Comparison of ENCODE assay signal across 9 mouse cellular contexts in the genomic region with DNA sequence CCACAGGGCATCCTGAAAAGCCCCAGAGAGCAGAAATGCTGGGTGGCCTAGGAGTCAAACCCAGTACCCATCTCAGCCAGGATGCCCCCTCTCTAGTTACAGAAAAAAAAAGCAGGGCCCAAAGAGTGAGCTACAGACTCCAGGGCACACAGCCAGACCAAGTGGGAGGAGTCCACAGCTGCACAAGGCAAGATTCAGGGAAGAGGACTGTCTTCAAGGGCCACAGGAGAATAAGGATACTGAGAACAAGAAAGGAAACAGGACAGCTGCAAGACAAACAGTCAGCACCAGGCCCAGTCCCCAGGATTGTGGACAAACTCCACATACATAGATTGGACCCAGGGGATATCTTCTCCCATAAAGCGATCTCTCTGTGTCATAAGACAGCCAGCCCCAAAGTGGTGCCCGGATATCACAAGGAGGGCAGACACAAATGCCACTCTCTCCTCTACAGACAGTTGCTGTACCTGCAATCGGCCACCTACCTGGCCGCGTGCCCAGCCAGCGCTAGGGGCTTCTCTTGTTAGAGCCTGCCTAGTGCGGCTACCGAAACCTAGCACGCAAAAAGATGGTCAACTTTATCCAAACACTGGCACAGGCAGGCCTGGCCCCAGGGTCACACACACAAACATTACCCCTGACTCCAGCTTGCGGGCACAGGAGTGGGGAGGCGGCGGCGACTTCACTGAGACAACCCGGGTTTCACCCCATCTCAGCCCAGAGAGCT. TPM values are rescaled to one million over a fixed set of nuclear protein-coding genes. Genes with fewer than 3 reads are reported as not detected.
DNase-seq lines count a peak whose midpoint lies in the region; ATAC-seq lines count a peak whose summit lies in the region.
"Had no signal": no experiment of that assay in that cellular context is flagged by ENCODE, and none has a peak within 500 bp of the region (broad histone marks: within the 10 kb centered on the region; RNA-seq: fewer than 3 reads in every experiment).

No protein-coding gene starts in this region.

- peaks cover 4% of the 10 kb centered on the region; the same call in 1 of the 2 replicates for H3K36me3 ChIP-seq in liver, embryonic 11.5 days (ENCODE audit: control insufficient read depth, insufficient read depth, low read length)
- peaks cover 15% of the 10 kb centered on the region; the same call in 1 of the 2 replicates for H3K36me3 ChIP-seq in embryonic facial prominence, embryonic 15.5 days
- H3K36me3 ChIP-seq in hindbrain, embryonic 16.5 days (ENCODE audit: control insufficient read depth, insufficient read depth, low read length) = no peaks in the 10 kb centered on the region; the same call in 1 of the 2 replicates
- H3K36me3 ChIP-seq in neural tube, embryonic 12.5 days = peaks cover 7% of the 10 kb centered on the region

- H3K4me1 ChIP-seq in liver, embryonic 11.5 days (replicated peaks; ENCODE audit: control insufficient read depth, insufficient read depth, low read length) = peaks cover 4% of the 10 kb centered on the region; the same call in 1 of the 2 replicates
- peaks cover 39% of the 10 kb centered on the region for H3K4me1 ChIP-seq in embryonic facial prominence, embryonic 15.5 days
- peaks cover 18% of the 10 kb centered on the region for H3K4me1 ChIP-seq in hindbrain, embryonic 16.5 days (ENCODE audit: control insufficient read depth, insufficient read depth, low read depth, low read length)
- peaks cover 16% of the 10 kb centered on the region for H3K4me1 ChIP-seq in neural tube, embryonic 12.5 days

- intact Hi-C loops in left cerebral cortex, postnatal 25 days (cut with DNase I) = loop anchor here (2.0 kb wide), 1 partner anchor 86 kb away; no protein-coding TSS in a partner anchor

- H3K4me3 ChIP-seq in liver, embryonic 11.5 days (ENCODE audit: low read depth, low read length) = peak overlapping the region; percentile 50
- H3K4me3 ChIP-seq in embryonic facial prominence, embryonic 15.5 days (replicated peaks) = peak overlapping the region; percentile 46
- peak overlapping the region; percentile 50 for H3K4me3 ChIP-seq in hindbrain, embryonic 16.5 days (ENCODE audit: low read length)
- peak overlapping the region; percentile 40 for H3K4me3 ChIP-seq in neural tube, embryonic 12.5 days

- H3K27ac ChIP-seq in liver, embryonic 11.5 days (ENCODE audit: low read depth, low read length) = no peak overlapping the region
- H3K27ac ChIP-seq in embryonic facial prominence, embryonic 15.5 days (replicated peaks) = no peak overlapping the region
- H3K27ac ChIP-seq in hindbrain, embryonic 16.5 days (ENCODE audit: low read depth, low read length) = peak overlapping the region; percentile 80
- H3K27ac ChIP-seq in neural tube, embryonic 12.5 days = no peak overlapping the region
- H3K27ac ChIP-seq: macrophage had no signal

- 23% methylated on average over 14 of the region's 14 CpGs for WGBS in liver, embryonic 11.5 days
- 16% methylated on average over 14 of the region's 14 CpGs for WGBS in embryonic facial prominence, embryonic 15.5 days
- 25% methylated on average over 13 of the region's 14 CpGs for WGBS in hindbrain, embryonic 16.5 days
- 29% methylated on average over 14 of the region's 14 CpGs for WGBS in neural tube, embryonic 12.5 days

- H3K4me2 ChIP-seq in liver, embryonic 11.5 days = peak overlapping the region; percentile 69
- peak overlapping the region; percentile 86 for H3K4me2 ChIP-seq in embryonic facial prominence, embryonic 15.5 days (replicated peaks)
- peak overlapping the region; percentile 70 for H3K4me2 ChIP-seq in hindbrain, embryonic 16.5 days (ENCODE audit: low read length)
- peak overlapping the region; percentile 70 for H3K4me2 ChIP-seq in neural tube, embryonic 12.5 days (replicated peaks)

- ATAC-seq in liver, embryonic 11.5 days (replicated peaks; ENCODE audit: low FRiP score) = no peak
- ATAC-seq in embryonic facial prominence, embryonic 15.5 days (ENCODE audit: insufficient number of reproducible peaks, low FRiP score, low TSS enrichment, low read depth) = peak; percentile 36
- no peak; the same call in none of the 2 replicates for ATAC-seq in hindbrain, embryonic 16.5 days
- no peak; the same call in 1 of the 2 replicates for ATAC-seq in neural tube, embryonic 12.5 days (ENCODE audit: low FRiP score, low read depth)

- peak overlapping the region; percentile 37; the same call in 1 of the 2 replicates for H3K9ac ChIP-seq in liver, embryonic 11.5 days (ENCODE audit: low read depth, low read length)
- 0 out of 2 replicates have a peak overlapping the region, but pooled peaks have one; percentile 23 for H3K9ac ChIP-seq in embryonic facial prominence, embryonic 15.5 days
- H3K9ac ChIP-seq in hindbrain, embryonic 16.5 days (ENCODE audit: low read depth, low read length) = peak overlapping the region; percentile 67
- H3K9ac ChIP-seq in neural tube, embryonic 12.5 days = peak overlapping the region; percentile 48

- peaks cover 37% of the 10 kb centered on the region for H3K27me3 ChIP-seq in liver, embryonic 11.5 days (replicated peaks; ENCODE audit: control insufficient read depth, insufficient read depth, low read length)
- no peaks in the 10 kb centered on the region for H3K27me3 ChIP-seq in embryonic facial prominence, embryonic 15.5 days
- H3K27me3 ChIP-seq in hindbrain, embryonic 16.5 days (replicated peaks; ENCODE audit: control insufficient read depth, insufficient read depth, low read length) = peaks cover 2% of the 10 kb centered on the region; the same call in 1 of the 2 replicates
- H3K27me3 ChIP-seq in neural tube, embryonic 12.5 days (replicated peaks) = peaks cover 26% of the 10 kb centered on the region

- H3K9me3 ChIP-seq in liver, embryonic 11.5 days (ENCODE audit: control insufficient read depth, low read length) = no peaks in the 10 kb centered on the region
- no peaks in the 10 kb centered on the region for H3K9me3 ChIP-seq in embryonic facial prominence, embryonic 15.5 days (replicated peaks)
- H3K9me3 ChIP-seq in hindbrain, embryonic 16.5 days (ENCODE audit: control insufficient read depth, low read length) = no peaks in the 10 kb centered on the region
- H3K9me3 ChIP-seq in neural tube, embryonic 12.5 days = no peaks in the 10 kb centered on the region

- DNase-seq in liver, embryonic 11.5 days (ENCODE audit: low spot score) = no peak
- no peak for DNase-seq in liver
- DNase-seq in spleen, postnatal 36 days (ENCODE audit: low spot score in 2 of 2) = no peak
- no peak for DNase-seq in left cerebral cortex, postnatal 25 days (ENCODE audit: low spot score in 2 of 2)
- DNase-seq in frontal cortex, postnatal 10 days (ENCODE audit: low spot score in 2 of 2) = no peak

RNA-seq across cellular contexts. Expression of a gene that starts 8.5 kb away (rescaled TPM):
- polyA plus RNA-seq in liver, embryonic 11.5 days (2014; fragmentation: Nextera tagmentation; extraction: Ambion mirVana) = 74.9 and 78.5 TPM in 2 replicates
- polyA plus RNA-seq in embryonic facial prominence, embryonic 15.5 days (2015; fragmentation: Nextera tagmentation; extraction: Ambion mirVana) = 89.1 and 89.5 TPM in 2 replicates
- polyA plus RNA-seq in hindbrain, embryonic 16.5 days (2015; fragmentation: Nextera tagmentation; extraction: Ambion mirVana) = 33.5 and 38.5 TPM in 2 replicates
- 115 and 116 TPM in 2 replicates for polyA plus RNA-seq in neural tube, embryonic 12.5 days (2016; fragmentation: Nextera tagmentation; extraction: Ambion mirVana)
- total RNA-seq in left cerebral cortex, postnatal 25 days (2021) = under 1 TPM; 0.25 to 0.53 TPM

RNA-seq across cellular contexts. Expression of a gene that starts 13.0 kb away (rescaled TPM):
- 0.16 and 0.25 TPM in 2 replicates for polyA plus RNA-seq in liver, embryonic 11.5 days (2014; fragmentation: Nextera tagmentation; extraction: Ambion mirVana)
- polyA plus RNA-seq in embryonic facial prominence, embryonic 15.5 days (2015; fragmentation: Nextera tagmentation; extraction: Ambion mirVana) = 0.38 and 0.56 TPM in 2 replicates
- polyA plus RNA-seq in hindbrain, embryonic 16.5 days (2015; fragmentation: Nextera tagmentation; extraction: Ambion mirVana) = 0.27 and 0.41 TPM in 2 replicates
- 0.24 and 0.47 TPM in 2 replicates for polyA plus RNA-seq in neural tube, embryonic 12.5 days (2016; fragmentation: Nextera tagmentation; extraction: Ambion mirVana)
- under 1 TPM in 1 of 2 experiments, not detected in 1; 0.14 TPM for total RNA-seq in left cerebral cortex, postnatal 25 days (2021)
